Mouse (Mus musculus) left cerebral cortex, adult 9 months (tissue): ENCODE results near the gene 6030452D12Rik.

Experiments
- DNase-seq, 2 experiments: peaks; one replicate each; pipeline ENCODE4 v3.0.0; 2022; ENCODE audit warnings: low spot score in 2 of 2

Gene 6030452D12Rik

DNA sequence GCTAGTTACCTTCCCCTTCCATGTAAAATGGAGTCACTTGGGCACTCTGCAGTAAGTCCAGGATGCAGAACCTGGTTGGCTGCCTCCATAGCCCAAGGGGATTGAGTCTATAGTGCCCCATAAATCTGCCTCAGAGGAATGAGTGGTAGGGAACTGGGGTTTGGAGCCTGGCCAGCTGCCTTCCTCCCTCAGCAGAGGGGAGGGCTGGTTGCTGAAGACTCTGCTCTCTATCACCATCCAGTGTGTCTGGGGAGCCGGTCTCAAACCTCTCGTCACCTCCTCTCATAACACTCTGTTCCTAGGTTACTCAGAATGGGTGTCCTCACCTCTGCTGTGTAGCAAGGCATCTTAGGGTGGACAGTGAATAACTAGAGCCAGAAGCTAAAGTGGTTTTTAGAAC, 16.3 kb downstream of the 6030452D12Rik start:
- no peak for DNase-seq

DNA sequence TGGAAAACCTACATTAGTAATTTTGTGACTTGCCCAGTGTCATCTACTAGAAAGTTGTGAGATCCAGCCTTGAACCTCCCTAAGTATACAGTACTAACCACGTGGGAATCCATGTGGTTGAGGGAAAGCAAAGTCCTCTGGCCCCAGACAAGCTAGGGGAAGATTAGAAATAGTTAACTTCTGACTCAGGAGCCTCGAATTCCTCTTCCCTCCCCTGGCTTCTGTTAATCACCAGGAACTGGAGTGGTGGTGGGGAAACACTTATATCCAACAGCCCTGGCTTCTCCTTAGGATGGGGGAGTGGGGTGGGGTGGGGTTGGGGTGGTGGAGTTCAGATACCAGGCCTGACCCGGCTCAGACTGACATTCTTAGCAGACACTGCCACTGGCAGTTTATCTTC, 18.4 kb downstream of the 6030452D12Rik start:
- DNase-seq, result no peak

DNA sequence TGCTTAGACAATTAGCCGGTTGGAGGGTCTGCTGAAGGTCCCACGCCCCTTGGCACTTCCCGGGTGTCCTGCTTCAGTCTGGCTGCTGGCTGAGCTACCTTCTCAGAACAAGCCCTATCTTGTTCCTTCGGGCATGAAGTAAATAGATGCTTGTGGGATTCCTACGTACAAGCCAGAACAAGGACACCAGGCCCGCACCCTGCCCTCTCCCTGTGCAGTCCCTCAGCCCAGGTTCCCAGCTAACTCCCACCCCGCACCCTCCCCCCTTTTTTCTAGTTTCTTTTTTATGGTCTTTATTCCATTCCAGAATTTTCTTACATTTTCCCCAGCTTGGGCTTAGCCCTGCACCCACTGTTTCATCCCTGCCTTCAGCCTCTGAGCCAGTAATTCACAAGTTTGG, 20.3 kb downstream of the 6030452D12Rik start:
- DNase-seq, result no peak

DNA sequence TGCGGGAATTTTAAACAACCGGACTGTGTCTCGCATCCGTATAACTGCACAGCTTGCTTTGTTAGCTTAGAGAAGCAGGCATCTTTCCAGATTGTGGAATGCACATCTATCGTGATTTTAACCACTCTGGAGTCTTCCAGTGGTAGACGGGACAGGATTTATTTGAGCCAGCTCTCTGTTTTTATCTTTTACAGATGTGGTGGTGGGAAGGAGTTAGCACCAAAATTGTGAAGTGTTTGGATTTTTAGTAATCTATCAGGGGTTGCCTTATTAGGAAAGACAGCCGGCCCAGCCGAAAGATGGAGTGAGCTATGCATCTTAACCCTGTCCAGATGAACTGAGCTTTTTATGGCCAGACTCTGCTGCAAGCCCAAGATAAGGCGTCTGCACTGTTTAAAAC, 21.5 kb downstream of the 6030452D12Rik start:
- DNase-seq, result no peak

DNA sequence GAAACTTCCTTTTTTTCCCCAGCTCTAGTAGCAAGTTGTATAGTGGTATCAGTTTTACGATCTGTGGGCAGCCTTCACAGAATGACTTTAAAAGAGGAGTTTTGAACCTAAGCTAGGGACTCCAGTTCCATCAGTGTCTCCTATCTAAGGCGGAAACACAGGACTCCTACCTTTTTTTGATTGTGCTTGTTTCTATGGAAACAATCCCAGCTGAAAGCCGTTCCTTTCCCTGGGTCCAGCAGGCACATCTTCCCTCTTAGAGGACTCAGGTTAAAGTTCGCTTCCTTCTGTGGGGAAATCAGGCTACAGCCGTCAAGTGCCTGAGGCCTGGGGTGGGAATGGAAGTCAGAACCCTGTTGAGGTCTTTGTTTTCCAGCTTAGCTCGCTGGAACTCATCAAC, 26.4 kb downstream of the 6030452D12Rik start:
- no peak for DNase-seq

DNA sequence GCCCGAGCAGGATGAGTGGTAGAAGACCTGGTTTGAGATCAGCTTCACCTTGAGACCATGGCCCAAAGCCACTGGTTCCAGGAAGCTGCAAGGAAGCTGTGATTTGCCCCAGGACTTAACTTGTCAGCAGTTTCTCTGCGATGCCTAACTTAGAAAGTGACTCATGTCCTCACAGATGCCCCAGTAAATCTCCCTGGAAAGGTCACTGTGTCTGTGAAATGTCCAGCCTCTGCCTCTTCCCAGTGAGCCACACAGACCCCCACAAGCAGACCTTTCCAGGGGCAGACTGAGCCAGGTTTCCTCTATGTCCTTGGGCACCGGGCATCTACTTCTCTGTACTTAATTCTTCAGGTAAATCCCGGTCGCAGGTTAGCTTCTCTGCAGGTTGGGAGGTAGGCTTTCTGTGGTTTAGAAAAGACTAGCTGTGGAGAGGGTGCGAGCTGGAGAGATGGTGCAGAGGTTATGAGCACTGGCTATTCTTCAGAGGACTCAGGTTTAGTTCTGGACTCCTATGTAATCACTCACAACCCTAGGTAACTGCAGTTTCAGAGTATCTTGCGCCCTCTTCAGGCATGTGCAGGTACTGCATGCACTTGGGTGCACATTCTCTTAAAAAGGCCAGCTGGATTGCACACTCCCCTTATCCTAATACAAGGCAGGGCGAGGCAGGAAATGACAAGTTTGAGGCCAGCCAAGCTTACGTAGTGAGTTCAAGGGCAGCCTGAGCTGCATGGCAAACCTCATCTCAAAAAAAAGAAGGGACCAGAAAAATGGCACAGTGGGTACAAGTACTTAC, 27.1 kb downstream of the 6030452D12Rik start:
- DNase-seq, result no peak

DNA sequence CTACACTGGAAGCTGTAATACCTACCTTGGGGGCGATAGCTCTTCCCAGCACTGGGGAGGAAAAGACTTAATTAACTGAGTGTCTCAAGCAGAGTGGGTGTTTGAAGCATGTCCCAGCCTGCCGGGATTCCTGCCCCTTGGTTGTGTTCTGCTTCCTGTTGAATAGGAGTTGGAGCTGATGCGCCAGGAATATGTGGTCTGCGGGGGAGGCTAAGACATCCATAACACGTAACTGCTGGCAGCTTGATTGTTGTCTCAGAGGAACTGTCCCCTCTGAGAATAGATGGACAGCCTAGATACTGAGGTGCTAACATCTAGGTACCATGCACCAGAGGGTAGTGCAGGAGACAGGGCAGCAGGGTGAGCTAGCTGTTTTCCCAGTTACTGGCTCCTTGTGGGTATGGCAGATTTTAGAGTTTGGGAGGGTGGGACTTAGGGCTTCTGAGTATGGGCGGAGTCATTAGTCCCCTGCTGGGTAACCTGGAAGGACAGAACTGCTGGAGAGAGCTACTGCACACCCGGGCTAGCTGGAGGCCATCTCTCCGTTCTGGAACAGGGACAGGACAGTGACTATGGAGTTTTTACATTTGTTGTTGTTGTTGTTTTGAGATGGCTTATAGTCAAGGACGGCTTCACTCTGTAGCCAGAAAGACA, 28.4 kb downstream of the 6030452D12Rik start:
- DNase-seq, result no peak

DNA sequence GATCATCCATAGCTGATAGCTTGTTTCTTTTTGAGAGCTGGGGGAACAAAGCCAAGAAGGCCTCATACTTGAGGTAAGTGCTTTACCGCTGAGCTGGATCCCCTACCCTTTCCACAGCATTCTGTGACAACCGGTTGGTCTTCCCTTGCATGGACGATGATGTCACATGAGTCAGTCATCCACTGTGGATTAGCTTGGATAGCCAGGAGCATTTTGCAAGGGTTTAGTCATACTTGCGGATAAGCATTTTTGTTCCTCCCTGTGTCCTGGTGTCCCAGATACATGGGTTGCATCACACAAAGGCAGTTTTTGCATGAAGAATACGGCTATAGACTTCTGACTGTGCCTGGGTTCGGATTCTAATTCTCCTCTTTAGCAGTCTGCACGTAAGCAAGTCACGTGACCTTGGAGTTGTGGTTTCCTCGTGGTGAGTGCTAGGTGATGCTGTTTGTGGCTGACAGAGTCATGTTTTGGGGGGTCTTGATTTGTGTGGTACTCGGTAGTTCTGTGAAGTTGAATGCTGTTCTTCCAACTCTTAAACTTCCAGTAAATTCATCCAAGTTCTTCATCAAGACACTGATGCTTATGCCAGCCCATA, 29.7 kb downstream of the 6030452D12Rik start:
- no peak for DNase-seq

DNA sequence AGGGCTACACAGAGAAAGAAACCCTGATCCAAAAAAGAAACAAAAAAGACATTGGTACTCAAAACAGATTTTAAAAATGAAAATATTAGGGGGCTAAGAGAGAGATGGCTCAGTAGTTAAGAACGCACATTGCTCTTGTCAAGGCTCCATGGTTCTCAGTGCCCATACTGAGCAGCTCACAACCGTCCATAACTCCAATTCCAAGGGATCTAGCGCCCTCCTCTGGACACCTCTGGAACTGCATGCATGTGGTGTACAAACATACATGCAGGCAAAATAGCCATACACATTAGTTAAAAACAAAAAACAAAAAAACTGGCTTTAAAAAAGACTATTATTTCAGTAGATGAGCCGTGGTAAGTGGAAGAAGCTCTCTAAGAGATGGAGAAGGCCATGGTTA, 30.2 kb downstream of the 6030452D12Rik start:
- no peak for DNase-seq

DNA sequence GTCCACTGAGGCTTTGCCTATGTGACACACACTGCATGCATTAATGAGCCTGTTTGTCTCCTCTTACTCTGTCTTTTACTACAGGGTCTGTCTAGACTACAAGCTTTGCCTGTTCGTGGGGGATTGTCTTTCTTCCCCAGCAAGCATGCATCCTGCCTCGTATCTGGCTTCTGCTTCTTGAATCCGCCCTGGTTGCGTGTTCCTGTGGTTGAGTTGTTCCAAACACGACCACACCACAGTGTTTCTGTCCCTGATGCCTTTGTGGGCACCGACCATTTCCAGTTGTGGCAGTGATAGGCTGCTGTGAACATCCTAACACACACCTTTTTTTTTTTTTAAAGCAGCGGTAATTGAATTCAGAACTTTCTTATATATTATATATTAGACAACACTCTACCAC, 33.4 kb downstream of the 6030452D12Rik start:
- no peak for DNase-seq

DNA sequence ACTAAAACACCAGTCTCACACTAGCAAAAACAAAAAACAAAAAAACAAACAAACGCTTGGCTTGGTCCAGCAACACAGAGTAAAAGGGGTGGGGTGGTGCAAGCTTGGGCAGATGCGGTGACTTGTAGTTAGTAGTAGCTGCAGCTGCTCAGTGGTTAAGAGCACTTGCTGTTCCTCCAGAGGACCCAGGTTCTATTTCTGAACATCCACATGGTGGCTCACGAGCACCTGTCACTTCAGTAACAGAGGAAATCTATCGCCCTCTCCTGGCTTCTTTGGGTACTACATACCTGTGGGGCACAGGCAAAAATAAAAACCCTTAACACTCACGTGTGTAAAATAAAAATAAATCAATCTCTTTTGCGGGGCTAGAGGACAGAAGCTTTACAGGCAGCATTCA, 34.1 kb downstream of the 6030452D12Rik start:
- DNase-seq, result peak in 1 of 2 experiments; percentile 24

DNA sequence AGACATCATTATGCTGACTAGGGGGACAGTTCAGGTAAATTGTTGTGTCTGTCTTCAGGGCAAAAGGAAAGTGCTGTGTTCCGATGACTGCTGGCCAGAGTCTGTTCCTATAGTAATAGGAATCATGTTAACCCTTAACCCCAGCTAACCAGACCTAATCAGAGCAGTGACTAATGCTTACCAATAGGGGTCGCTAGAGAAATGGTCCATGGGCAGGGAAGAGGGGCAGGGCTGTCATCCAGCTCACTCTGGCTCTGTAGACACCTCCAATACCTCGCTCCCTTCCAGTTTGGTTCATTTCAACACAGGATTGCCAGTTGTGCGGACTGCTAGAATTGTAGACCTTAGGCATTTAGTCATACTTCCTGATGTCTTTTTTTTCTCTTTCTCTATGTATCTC, 35.1 kb downstream of the 6030452D12Rik start:
- DNase-seq, result no peak

DNA sequence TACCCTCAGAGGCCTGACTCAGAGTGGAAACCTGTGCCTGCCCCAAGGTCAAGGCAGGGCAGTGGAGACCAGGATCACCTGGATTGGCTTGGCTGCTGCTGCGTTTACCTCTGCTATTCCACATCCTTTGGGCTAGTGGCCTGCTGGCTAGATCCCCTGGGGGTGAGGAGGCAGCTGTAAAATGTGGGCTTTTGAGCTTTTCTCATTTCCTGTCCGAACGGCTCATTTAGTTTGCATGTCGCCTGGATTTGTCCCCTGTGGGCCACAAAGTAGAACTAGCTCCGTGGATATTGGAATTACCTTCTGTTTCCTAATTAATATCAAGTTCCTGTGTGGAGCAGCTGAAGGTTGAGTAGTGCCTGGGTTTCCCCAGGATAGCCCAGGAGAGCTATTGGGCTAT, 38.9 kb downstream of the 6030452D12Rik start:
- no peak for DNase-seq

DNA sequence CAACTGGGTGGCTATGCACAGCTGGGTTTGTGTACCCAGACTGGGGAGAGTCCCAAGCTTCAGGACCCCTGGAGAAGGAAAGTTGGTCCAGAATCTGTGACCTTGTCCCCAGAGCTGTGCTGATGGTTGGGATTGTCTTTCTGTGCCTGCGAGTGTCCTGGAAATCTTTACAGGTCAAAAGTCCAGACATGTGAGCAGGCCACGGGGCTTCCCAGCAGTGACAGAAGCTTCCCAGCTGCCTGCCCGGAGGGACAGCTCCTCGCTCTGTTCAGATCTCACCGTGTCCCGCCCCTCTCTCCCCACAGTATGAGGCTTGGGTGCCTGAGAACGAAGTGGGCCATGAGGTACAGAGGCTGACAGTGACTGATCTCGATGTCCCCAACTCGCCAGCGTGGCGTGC, 40.7 kb downstream of the 6030452D12Rik start:
- no peak for DNase-seq

DNA sequence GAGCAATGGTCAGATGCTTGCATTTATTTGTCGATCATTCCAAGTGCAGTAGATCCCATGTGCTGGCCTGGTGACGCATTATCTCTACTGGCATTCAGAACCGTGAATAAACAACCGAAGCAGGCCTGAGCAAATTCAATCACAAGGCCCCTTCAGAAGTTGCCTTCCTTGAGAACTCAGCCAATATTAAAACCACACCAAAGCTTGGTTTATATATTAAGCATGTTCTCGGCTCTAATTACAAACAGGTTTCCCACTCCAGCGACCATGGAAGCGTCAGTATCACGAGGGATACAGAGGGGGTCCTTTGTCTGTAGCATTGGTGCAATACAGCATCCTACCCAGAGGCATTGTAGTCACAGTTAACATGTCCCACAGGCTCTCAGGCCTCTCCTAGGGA, 42.7 kb downstream of the 6030452D12Rik start:
- DNase-seq, result no peak

DNA sequence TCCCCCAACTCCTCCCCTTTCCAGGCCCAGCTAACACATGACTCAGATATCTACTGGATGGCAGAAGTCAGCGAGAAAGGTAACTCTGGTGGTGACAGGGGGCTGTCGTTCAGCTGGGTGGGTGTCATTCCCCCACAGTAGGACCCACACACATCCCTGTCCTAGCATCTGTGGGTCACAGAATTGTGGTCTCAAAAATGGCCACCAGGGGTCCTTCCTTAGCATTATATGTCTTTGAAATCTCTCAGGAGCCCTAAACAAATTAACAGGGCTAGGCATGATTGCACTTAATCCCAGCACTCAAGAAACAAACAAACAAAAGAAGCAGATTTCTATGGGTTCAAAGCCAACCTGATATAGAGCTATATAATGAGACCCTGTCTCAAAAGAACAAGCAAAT, 44.8 kb downstream of the 6030452D12Rik start:
- no peak for DNase-seq

DNA sequence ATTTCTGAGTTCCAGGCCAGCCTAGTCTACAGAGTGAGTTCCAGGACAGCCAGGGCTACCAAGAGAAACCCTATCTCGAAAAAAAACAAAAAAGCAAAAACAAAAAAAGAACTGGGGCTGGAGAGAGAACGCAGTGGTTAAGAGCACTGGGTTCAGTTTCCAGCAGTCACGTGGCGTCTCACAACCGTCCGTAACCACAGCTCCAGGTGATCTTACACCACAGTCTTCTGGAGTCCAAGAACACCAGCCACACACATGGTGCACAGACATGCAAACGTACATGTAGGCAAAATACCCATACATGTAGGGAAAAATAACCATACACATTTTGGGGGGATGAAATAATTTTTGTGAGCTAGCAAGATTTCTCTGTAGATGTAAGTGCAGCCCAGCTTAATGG, 46.4 kb downstream of the 6030452D12Rik start:
- no peak for DNase-seq

DNA sequence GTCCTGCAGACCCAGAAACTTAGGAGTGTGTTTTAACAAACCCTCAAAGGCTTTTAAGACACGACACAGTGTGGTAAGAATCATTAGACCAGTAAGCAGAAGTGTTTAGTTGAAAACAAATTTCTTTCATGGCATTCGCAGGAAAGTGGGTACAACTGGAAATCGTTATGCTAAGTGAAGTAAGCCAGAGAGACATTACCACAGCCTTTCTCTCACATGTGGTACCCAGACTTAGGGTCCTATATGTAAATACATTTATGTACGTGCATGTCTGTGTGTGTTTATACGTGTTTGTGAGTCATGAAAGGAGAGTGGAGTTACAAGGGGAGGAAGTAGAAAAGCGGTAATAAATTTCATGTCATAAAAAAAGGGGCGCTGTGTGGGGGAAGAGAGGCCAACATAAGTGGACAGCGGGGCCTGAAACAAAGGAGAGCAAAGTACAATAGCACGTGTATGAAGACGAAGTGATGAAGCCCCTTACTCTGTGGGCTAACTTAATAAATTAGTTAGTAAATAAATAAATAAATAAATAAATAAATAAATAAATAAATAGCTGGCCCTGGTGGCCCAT, 48.1 kb downstream of the 6030452D12Rik start:
- no peak for DNase-seq

DNA sequence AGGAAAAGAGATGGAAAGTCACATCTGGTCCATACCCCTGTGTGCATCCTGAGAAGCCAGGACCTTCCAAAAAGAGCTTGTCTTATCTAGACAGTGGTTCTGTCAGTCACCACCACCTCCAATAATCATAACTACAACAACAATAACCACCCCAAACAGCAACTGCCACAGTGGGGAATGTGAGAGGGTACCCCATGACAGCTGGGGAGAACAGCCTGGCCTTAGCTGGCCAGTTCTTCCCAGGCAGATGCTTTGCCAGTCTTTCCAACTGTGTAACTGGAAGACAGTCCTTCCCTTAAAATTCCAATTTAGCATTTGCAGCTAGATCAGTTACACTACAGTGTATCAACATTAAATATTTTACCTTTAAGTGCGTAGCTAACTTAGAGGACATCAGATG, 50.6 kb downstream of the 6030452D12Rik start:
- DNase-seq, result no peak

DNA sequence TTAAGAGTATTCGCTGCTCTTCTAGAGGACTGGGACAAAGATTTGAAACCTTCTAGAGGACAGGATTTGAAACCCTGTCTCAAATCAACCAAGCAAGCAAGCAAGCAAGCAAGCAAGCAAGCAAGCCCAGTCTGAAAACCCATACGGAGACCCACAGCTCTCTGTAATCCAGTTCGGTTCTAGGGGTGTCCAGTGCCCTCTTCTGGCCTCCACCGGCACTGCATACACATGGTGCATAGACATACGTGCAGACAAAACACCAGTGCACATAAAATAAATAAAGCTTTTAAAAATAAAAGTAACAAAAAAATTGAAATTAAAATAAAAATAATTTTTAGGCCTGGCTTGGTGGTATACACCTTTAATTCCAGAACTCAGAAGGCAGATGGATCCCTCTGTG, 53.7 kb downstream of the 6030452D12Rik start:
- no peak for DNase-seq

DNA sequence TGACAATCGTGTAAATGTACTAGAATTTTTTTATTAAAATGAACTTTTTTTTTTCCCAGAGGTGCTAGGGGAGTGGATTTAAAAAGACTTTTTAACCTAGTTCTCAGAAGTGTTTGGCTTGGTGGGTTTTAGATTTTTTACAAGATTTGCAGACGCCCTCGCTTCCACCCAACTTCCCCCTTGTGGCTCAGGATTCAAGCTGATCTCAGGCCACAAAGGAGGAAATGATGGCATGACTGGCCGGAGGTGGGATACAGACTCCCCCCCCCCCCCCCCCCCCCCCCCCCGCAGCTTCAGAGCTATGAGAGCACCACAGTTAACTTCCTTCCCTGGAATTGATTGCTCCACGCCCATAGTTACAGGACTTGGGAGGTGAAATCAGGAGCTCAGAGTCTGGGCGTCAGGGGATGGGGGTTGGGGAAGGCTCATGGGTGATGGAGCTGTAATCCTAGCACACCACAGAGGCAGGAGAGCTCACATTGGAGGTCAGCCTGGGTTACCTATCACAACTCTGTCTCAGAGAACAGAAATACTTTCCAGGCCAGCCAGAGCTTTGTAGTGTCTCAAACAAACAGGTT, 55.8 kb downstream of the 6030452D12Rik start:
- no peak for DNase-seq
